Mouse (Mus musculus) MEL (cell line): ENCODE results near the gene Cobll1. TPM values are rescaled to one million over a fixed set of nuclear protein-coding genes. Genes with fewer than 3 reads are reported as not detected.

Experiments
- DNase-seq: peaks from one replicate; pipeline ENCODE4 v3.0.0; 2011; ENCODE audit warnings: low read depth, low spot score
- H3K27ac ChIP-seq: 2 replicates; pipeline ENCODE4 v1.5.1; 2012; ENCODE audit warnings: low read depth, mild to moderate bottlenecking, control low read depth, low read length, moderate library complexity; ENCODE audit not compliant: control insufficient read depth
- H3K27me3 ChIP-seq, 2 experiments: fragments of 150-350 bp in 1 of 2; sonication (generic) in 1 of 2; 2 replicates each; pipeline ENCODE4 v1.6.1; 2012; ENCODE audit warnings: low read length in 2 of 2, mild to moderate bottlenecking in 2 of 2, improper control_type of control experiment in 1 of 2, moderate library complexity in 1 of 2; ENCODE audit not compliant: insufficient read depth in 2 of 2, control insufficient read depth in 1 of 2
- H3K36me3 ChIP-seq, 2 experiments: 2 replicates each; pipeline ENCODE4 v1.6.1; 2012 to 2014; ENCODE audit warnings: low read length in 2 of 2, improper control_type of control experiment in 1 of 2, inconsistent platforms in 1 of 2, mild to moderate bottlenecking in 1 of 2; ENCODE audit not compliant: insufficient read depth in 2 of 2, control insufficient read depth in 1 of 2
- H3K4me1 ChIP-seq, 2 experiments: fragments of 150-350 bp in 1 of 2; sonication (generic) in 1 of 2; 2 replicates each; pipeline ENCODE4 v1.6.1; 2012; ENCODE audit warnings: low read length in 2 of 2, improper control_type of control experiment in 1 of 2, mild to moderate bottlenecking in 1 of 2; ENCODE audit not compliant: insufficient read depth in 2 of 2, control insufficient read depth in 1 of 2
- H3K4me3 ChIP-seq, 2 experiments: fragments of 150-350 bp in 1 of 2; sonication (generic) in 1 of 2; 2 replicates each; pipeline ENCODE4 v1.5.1; 2012; ENCODE audit warnings: low read depth in 2 of 2, low read length in 2 of 2, mild to moderate bottlenecking in 2 of 2, moderate library complexity in 2 of 2, control low read depth in 1 of 2, improper control_type of control experiment in 1 of 2; ENCODE audit not compliant: control insufficient read depth in 1 of 2, insufficient read depth in 1 of 2
- H3K79me2 ChIP-seq: 2 replicates; pipeline ENCODE4 v1.6.1; 2012; ENCODE audit warnings: mild to moderate bottlenecking, low read length, moderate library complexity; ENCODE audit not compliant: control insufficient read depth, poor library complexity, insufficient read depth
- H3K9ac ChIP-seq: 2 replicates; pipeline ENCODE4 v1.6.1; 2012; ENCODE audit warnings: low read depth, mild to moderate bottlenecking, control low read depth, low read length, moderate library complexity; ENCODE audit not compliant: control insufficient read depth, poor library complexity, severe bottlenecking
- H3K9me3 ChIP-seq: fragments of 150-350 bp; sonication (generic); replicated peaks from 2 replicates; pipeline ENCODE4 v1.6.1; 2012; ENCODE audit warnings: mild to moderate bottlenecking, low read length, improper control_type of control experiment, moderate library complexity; ENCODE audit not compliant: insufficient read depth
- CHD1 ChIP-seq: IDR thresholded peaks from 2 replicates; pipeline ENCODE4 v1.6.1; 2012; ENCODE audit warnings: low read depth, mild to moderate bottlenecking, inconsistent platforms, low read length, improper control_type of control experiment
- CHD2 ChIP-seq: IDR thresholded peaks from 2 replicates; pipeline ENCODE4 v1.6.1; 2011; ENCODE audit warnings: low read length, improper control_type of control experiment
- E2F4 ChIP-seq: IDR thresholded peaks from 2 replicates; pipeline ENCODE4 v1.6.1; 2011; ENCODE audit warnings: low read depth, low read length, improper control_type of control experiment, borderline replicate concordance
- EP300 ChIP-seq, 2 experiments: IDR thresholded peaks; 2 replicates each; pipeline ENCODE4 v1.6.1; 2011; ENCODE audit warnings: improper control_type of control experiment in 2 of 2, low read length in 2 of 2, low read depth in 1 of 2, mild to moderate bottlenecking in 1 of 2
- ETS1 ChIP-seq: IDR thresholded peaks from 2 replicates; pipeline ENCODE4 v1.6.1; 2012; ENCODE audit warnings: low read depth, mild to moderate bottlenecking, inconsistent platforms, low read length, improper control_type of control experiment, moderate library complexity
- GATA1 ChIP-seq: IDR thresholded peaks from 2 replicates; pipeline ENCODE4 v1.6.1; 2011; ENCODE audit warnings: low read depth, low read length, improper control_type of control experiment
- JUND ChIP-seq: IDR thresholded peaks from 2 replicates; pipeline ENCODE4 v1.6.1; 2011; ENCODE audit warnings: low read depth, mild to moderate bottlenecking, improper control_type of control experiment, low read length
- MAX ChIP-seq: IDR thresholded peaks from 2 replicates; pipeline ENCODE4 v1.6.1; 2011; ENCODE audit warnings: low read length, improper control_type of control experiment
- MEF2A ChIP-seq: IDR thresholded peaks from 2 replicates; pipeline ENCODE4 v1.6.1; 2014; ENCODE audit warnings: low read depth, mild to moderate bottlenecking, inconsistent platforms, low read length, improper control_type of control experiment; ENCODE audit not compliant: poor library complexity, insufficient replicate concordance, severe bottlenecking; ENCODE audit errors: extremely low read depth
- MXI1 ChIP-seq: IDR thresholded peaks from 2 replicates; pipeline ENCODE4 v1.6.1; 2011; ENCODE audit warnings: mild to moderate bottlenecking, low read depth, low read length, improper control_type of control experiment
- MYB ChIP-seq: IDR thresholded peaks from 2 replicates; pipeline ENCODE4 v1.6.1; 2011; ENCODE audit warnings: mild to moderate bottlenecking, low read depth, low read length, improper control_type of control experiment
- MYC ChIP-seq: IDR thresholded peaks from 2 replicates; pipeline ENCODE4 v1.6.1; 2011; ENCODE audit warnings: low read depth, mild to moderate bottlenecking, low read length, improper control_type of control experiment, moderate library complexity
- NELFE ChIP-seq: IDR thresholded peaks from 2 replicates; pipeline ENCODE4 v1.6.1; 2011; ENCODE audit warnings: low read depth, low read length, improper control_type of control experiment
- NRF1 ChIP-seq: IDR thresholded peaks from 2 replicates; pipeline ENCODE4 v1.6.1; 2014; ENCODE audit warnings: low read depth, mild to moderate bottlenecking, inconsistent platforms, low read length, improper control_type of control experiment, moderate library complexity; ENCODE audit not compliant: poor library complexity, insufficient read depth, severe bottlenecking
- RAD21 ChIP-seq: IDR thresholded peaks from 2 replicates; pipeline ENCODE4 v1.6.1; 2011; ENCODE audit warnings: mild to moderate bottlenecking, low read depth, low read length, improper control_type of control experiment
- RCOR1 ChIP-seq: IDR thresholded peaks from 2 replicates; pipeline ENCODE4 v1.6.1; 2012; ENCODE audit warnings: low read depth, mild to moderate bottlenecking, inconsistent platforms, low read length, improper control_type of control experiment
- SIN3A ChIP-seq: IDR thresholded peaks from 2 replicates; pipeline ENCODE4 v1.6.1; 2012; ENCODE audit warnings: low read length, improper control_type of control experiment, inconsistent platforms
- UBTF ChIP-seq: IDR thresholded peaks from 2 replicates; pipeline ENCODE4 v1.6.1; 2012; ENCODE audit warnings: low read depth, mild to moderate bottlenecking, inconsistent platforms, low read length, improper control_type of control experiment, moderate library complexity, borderline replicate concordance; ENCODE audit not compliant: insufficient read depth
- USF2 ChIP-seq, 2 experiments: IDR thresholded peaks; 2 replicates each; pipeline ENCODE4 v1.6.1; 2011 to 2012; ENCODE audit warnings: improper control_type of control experiment in 2 of 2, low read length in 2 of 2, borderline replicate concordance in 1 of 2, inconsistent platforms in 1 of 2, low read depth in 1 of 2, mild to moderate bottlenecking in 1 of 2; ENCODE audit not compliant: insufficient read depth in 1 of 2
- ZC3H11A ChIP-seq: IDR thresholded peaks from 2 replicates; pipeline ENCODE4 v1.6.1; 2012; ENCODE audit warnings: low read depth, mild to moderate bottlenecking, inconsistent platforms, low read length, improper control_type of control experiment
- ZKSCAN1 ChIP-seq: IDR thresholded peaks from 2 replicates; pipeline ENCODE4 v1.6.1; 2012; ENCODE audit warnings: low read depth, mild to moderate bottlenecking, inconsistent platforms, low read length, improper control_type of control experiment, moderate library complexity
- ZMIZ1 ChIP-seq: IDR thresholded peaks from 2 replicates; pipeline ENCODE4 v1.6.1; 2012; ENCODE audit warnings: low read depth, mild to moderate bottlenecking, inconsistent platforms, low read length, improper control_type of control experiment, moderate library complexity
- polyA plus RNA-seq, 2 experiments: library from polyadenylated mRNA; stranded (reverse) in 1 of 2; unstranded in 1 of 2; fragments of >175 nt in 1 of 2; fragments of >200 nt in 1 of 2; gene quantifications; 2 replicates each; pipeline versions ENCODE4 v1.2.1 to v1.2.4; 2012; ENCODE audit warnings: low replicate concordance in 2 of 2, low read depth in 1 of 2; ENCODE audit not compliant: insufficient read length in 2 of 2, insufficient read depth in 1 of 2, missing spikeins in 1 of 2
- total RNA-seq: library from RNA; depleted of rRNA; stranded (reverse); fragments of 300-350 nt; gene quantifications from 2 replicates; pipeline ENCODE4 v1.2.3, GENCODE M21; 2012

The Cobll1 gene
- total and polyA plus RNA-seq, 3 experiments: not detected

DNA sequence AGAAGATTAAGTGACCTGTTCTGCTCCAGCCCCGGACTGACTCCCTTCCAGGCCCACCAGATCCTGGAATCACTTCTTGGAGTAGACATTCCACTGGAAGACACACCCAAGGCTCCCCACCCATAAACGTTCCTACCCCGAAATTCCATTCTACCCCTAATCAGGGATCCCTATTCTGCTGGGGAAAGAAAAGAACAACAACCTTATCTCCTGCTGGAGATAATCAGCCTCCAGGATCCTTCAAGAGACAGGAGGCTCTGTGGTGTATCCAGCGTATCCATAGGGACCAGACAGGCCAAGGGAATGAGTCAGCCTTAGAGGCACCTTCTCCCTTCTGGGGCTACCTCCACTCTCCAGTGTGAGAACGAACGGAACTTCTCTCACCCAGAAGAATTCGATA, 47.8 kb downstream of the Cobll1 start:
- Histone ChIP-seq H3K9ac (no peak overlapping the region), H3K4me1 (no peaks in the 10 kb centered on the region), H3K36me3 (no peaks in the 10 kb centered on the region), H3K79me2 (no peaks in the 10 kb centered on the region), H3K4me3 (no peak overlapping the region), H3K27me3 (no peaks in the 10 kb centered on the region), H3K27ac (no peak overlapping the region), H3K9me3 (no peaks in the 10 kb centered on the region)
- TF ChIP-seq RCOR1: no peak
- TF ChIP-seq MAX: no peak
- TF ChIP-seq NRF1: no peak
- no peak for TF ChIP-seq E2F4
- no peak for TF ChIP-seq USF2 (IDR thresholded peaks at IDR 0.05; ENCODE audit: borderline replicate concordance in 1 of 2, insufficient read depth in 1 of 2, low read depth in 1 of 2, low read length in 2 of 2)
- no peak for TF ChIP-seq MEF2A
- TF ChIP-seq CHD2: no peak
- no peak for TF ChIP-seq ZC3H11A
- no peak for TF ChIP-seq RAD21
- TF ChIP-seq MXI1: no peak
- TF ChIP-seq SIN3A: no peak
- TF ChIP-seq EP300 (IDR thresholded peaks at IDR 0.05; ENCODE audit: low read depth in 1 of 2, low read length in 2 of 2): no peak
- TF ChIP-seq CHD1: no peak
- no peak for DNase-seq

DNA sequence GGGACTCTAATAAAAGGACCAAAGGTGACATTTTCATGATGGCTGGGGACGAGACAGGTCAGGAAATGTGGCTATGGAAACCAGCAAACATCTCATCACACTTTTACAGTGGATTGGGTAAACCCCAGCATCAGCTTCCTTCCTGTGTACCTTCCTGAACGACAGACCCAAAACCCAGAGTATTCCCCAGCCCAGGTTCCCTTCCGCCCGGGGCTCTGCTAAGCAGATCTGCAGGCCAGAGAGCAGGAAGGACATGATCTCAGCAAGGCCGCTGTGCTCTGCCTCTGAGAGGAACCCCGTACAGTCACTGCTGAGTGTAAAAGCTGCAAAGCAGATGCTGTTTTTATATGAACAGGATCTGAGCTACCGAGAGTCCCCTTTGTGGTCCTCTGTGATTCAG, 49.9 kb downstream of the Cobll1 start:
- no peaks in the 10 kb centered on the region for H3K79me2 ChIP-seq
- H3K4me1 ChIP-seq: no peaks in the 10 kb centered on the region
- DNase-seq: no peak
- H3K27me3 ChIP-seq: no peaks in the 10 kb centered on the region
- no peaks in the 10 kb centered on the region for H3K9me3 ChIP-seq
- no peak overlapping the region for H3K9ac ChIP-seq
- H3K36me3 ChIP-seq: no peaks in the 10 kb centered on the region
- TF ChIP-seq NELFE: no peak
- TF ChIP-seq ZKSCAN1: no peak
- TF ChIP-seq USF2 (IDR thresholded peaks at IDR 0.05; ENCODE audit: borderline replicate concordance in 1 of 2, insufficient read depth in 1 of 2, low read depth in 1 of 2, low read length in 2 of 2): no peak
- no peak for TF ChIP-seq CHD1
- TF ChIP-seq ZMIZ1: no peak
- TF ChIP-seq RAD21: no peak
- TF ChIP-seq MYC: no peak
- no peak for TF ChIP-seq RCOR1
- TF ChIP-seq UBTF: no peak
- TF ChIP-seq GATA1: no peak
- no peak for TF ChIP-seq EP300 (IDR thresholded peaks at IDR 0.05; ENCODE audit: low read depth in 1 of 2, low read length in 2 of 2)
- no peak for TF ChIP-seq SIN3A
- TF ChIP-seq MYB: no peak
- TF ChIP-seq MXI1: no peak
- no peak for TF ChIP-seq JUND
- TF ChIP-seq ETS1: no peak
- no peak for TF ChIP-seq MAX
- H3K27ac ChIP-seq: no peak overlapping the region
- H3K4me3 ChIP-seq: no peak overlapping the region
